Mouse (Mus musculus) liver, embryonic 11.5 days (tissue): ENCODE results near the gene Retn. TPM values are rescaled to one million over a fixed set of nuclear protein-coding genes. Genes with fewer than 3 reads are reported as not detected.

ENCODE experiments used
- ATAC-seq: fragments of 200-750 bp; cut with Nextera tagmentation; replicated peaks from 2 replicates; pipeline ENCODE4 v1.8.0; 2017; ENCODE audit warnings: moderate number of reproducible peaks, mild to moderate bottlenecking, moderate TSS enrichment, moderate library complexity; ENCODE audit not compliant: low FRiP score
- DNase-seq: peaks from one replicate; pipeline ENCODE4 v3.0.0-alpha.2; 2017; ENCODE audit warnings: low spot score
- H3K27ac ChIP-seq: fragments of 300-500 bp; sonication (generic); 2 replicates; pipeline ENCODE4 v1.5.1; 2014; ENCODE audit warnings: mild to moderate bottlenecking, low read depth, low read length, control low read depth
- H3K27me3 ChIP-seq: fragments of 300-500 bp; sonication (generic); replicated peaks from 2 replicates; pipeline ENCODE4 v1.6.1; 2014; ENCODE audit warnings: low read length, mixed read lengths; ENCODE audit not compliant: control insufficient read depth, insufficient read depth
- H3K36me3 ChIP-seq: fragments of 300-500 bp; sonication (generic); 2 replicates; pipeline ENCODE4 v1.6.1; 2014; ENCODE audit warnings: mild to moderate bottlenecking, low read length, moderate library complexity, mixed read lengths; ENCODE audit not compliant: control insufficient read depth, insufficient read depth
- H3K4me1 ChIP-seq: fragments of 300-500 bp; sonication (generic); replicated peaks from 2 replicates; pipeline ENCODE4 v1.6.1; 2014; ENCODE audit warnings: low read length, mixed read lengths; ENCODE audit not compliant: control insufficient read depth, insufficient read depth
- H3K4me2 ChIP-seq: fragments of 300-500 bp; sonication (generic); 2 replicates; pipeline ENCODE4 v1.6.1; 2014; ENCODE audit warnings: mild to moderate bottlenecking, control low read depth, moderate library complexity
- H3K4me3 ChIP-seq: fragments of 300-500 bp; sonication (generic); 2 replicates; pipeline ENCODE4 v1.5.1; 2014; ENCODE audit warnings: low read depth, low read length, control low read depth
- H3K9ac ChIP-seq: fragments of 300-500 bp; sonication (generic); 2 replicates; pipeline ENCODE4 v1.6.1; 2014; ENCODE audit warnings: low read depth, low read length, control low read depth
- H3K9me3 ChIP-seq: fragments of 300-500 bp; sonication (generic); 2 replicates; pipeline ENCODE4 v1.6.1; 2016; ENCODE audit warnings: low read length, inconsistent platforms, mixed read lengths; ENCODE audit not compliant: control insufficient read depth
- WGBS: fragments of 180-500 bp; shearing (Covaris S2); extraction: QIAGEN DNeasy Blood & Tissue Kit; methylation state at CpG from one replicate; pipeline ENCODE4 v1.1.7; 2014; 5-methylcytosine and 5-hydroxymethylcytosine counted together
- polyA plus RNA-seq: library from polyadenylated mRNA; unstranded; fragments of >200 nt; fragmentation: Nextera tagmentation; extraction: Ambion mirVana; gene quantifications from 2 replicates; pipeline ENCODE4 v1.2.1, GENCODE M21; 2014

Retn gene
- 0.29 and 0.40 TPM in 2 replicates for polyA plus RNA-seq

DNA sequence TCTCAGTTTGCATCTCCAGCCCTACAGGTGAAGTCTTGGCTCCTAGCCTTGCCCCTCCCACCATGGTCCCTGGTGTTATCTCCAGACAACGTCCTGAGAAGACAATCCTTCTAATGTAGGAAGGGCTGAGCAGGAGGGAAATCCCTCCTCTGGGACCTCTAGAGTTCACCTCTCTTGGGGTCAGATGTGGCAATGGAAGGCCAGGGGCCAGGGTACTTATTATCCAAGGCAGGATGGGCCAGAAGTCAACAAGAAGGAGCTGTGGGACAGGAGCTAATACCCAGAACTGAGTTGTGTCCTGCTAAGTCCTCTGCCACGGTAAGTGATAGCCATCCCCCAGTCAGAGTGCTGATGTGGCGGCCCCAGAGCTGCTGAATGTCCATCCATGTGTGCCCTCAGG, at the start of gene Retn:
TSS of gene Retn (plus strand) at position 245 of the 400 bp plus-strand sequence.
- H3K9ac ChIP-seq: no peak within 1 kb of the TSS
- 59% methylated on average over 3 of the region's 3 CpGs for WGBS
- no peaks in the 10 kb centered on the region for H3K36me3 ChIP-seq
- no peak for ATAC-seq
- no peaks in the 10 kb centered on the region for H3K9me3 ChIP-seq
- H3K27ac ChIP-seq: no peak within 1 kb of the TSS
- no peak for DNase-seq
- no peak within 1 kb of the TSS for H3K4me3 ChIP-seq
- H3K4me1 ChIP-seq: no peaks in the 10 kb centered on the region
- H3K27me3 ChIP-seq: no peaks in the 10 kb centered on the region
- no peak within 1 kb of the TSS for H3K4me2 ChIP-seq

DNA sequence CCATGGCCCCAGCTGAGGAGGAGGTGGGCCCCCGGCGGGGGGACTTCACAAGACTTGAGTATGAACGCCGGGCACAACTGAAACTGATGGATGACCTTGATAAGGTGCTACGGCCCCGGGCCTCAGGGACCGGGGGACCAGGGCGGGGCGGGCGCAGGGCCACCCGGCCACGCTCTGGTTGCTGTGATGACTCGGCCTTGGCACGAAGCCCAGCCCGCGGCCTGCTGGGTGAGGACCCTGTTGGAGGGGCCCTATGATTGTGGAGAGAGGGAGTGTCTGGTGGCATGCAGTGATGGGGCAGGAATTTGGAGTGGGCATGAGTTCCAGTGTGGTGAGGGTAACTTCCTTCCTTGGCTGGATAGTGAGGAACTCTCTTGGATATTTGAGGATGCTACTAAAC, 49.0 kb upstream of the Retn start:
- no peaks in the 10 kb centered on the region for H3K4me1 ChIP-seq
- no peaks in the 10 kb centered on the region for H3K9me3 ChIP-seq
- no peaks in the 10 kb centered on the region for H3K27me3 ChIP-seq
- peaks cover 20% of the 10 kb centered on the region for H3K36me3 ChIP-seq
- no peak overlapping the region for H3K27ac ChIP-seq
- H3K4me2 ChIP-seq: no peak overlapping the region
- H3K9ac ChIP-seq: no peak overlapping the region
- no peak for ATAC-seq
- DNase-seq: no peak
- 73% methylated on average over 16 of the region's 16 CpGs for WGBS
- no peak overlapping the region for H3K4me3 ChIP-seq

DNA sequence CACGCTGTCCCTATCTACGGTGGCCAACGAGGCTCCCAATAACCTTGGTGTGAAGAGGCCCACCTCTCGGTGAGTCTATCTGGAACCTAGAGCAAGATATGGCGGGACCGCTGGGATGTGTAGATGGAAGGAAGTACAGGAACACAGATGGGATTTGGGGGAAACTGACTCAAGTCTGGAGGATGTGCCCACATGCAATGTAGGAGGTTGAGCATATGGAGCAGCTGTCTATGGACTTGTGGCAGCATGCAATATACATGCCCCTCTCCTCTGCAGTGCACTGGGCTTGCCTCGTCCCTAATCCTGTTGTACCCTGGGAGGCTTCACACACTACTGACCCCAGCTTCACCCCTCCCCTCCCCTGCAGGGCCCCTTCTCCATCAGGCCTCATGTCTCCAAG, 47.7 kb upstream of the Retn start:
- H3K9ac ChIP-seq: no peak overlapping the region
- no peaks in the 10 kb centered on the region for H3K27me3 ChIP-seq
- H3K27ac ChIP-seq: no peak overlapping the region
- peaks cover 28% of the 10 kb centered on the region for H3K36me3 ChIP-seq
- no peaks in the 10 kb centered on the region for H3K4me1 ChIP-seq
- H3K4me2 ChIP-seq: no peak overlapping the region
- 91% methylated on average over 7 of the region's 7 CpGs for WGBS
- DNase-seq (no peak), ATAC-seq (no peak)
- H3K4me3 ChIP-seq: no peak overlapping the region
- H3K9me3 ChIP-seq: no peaks in the 10 kb centered on the region

DNA sequence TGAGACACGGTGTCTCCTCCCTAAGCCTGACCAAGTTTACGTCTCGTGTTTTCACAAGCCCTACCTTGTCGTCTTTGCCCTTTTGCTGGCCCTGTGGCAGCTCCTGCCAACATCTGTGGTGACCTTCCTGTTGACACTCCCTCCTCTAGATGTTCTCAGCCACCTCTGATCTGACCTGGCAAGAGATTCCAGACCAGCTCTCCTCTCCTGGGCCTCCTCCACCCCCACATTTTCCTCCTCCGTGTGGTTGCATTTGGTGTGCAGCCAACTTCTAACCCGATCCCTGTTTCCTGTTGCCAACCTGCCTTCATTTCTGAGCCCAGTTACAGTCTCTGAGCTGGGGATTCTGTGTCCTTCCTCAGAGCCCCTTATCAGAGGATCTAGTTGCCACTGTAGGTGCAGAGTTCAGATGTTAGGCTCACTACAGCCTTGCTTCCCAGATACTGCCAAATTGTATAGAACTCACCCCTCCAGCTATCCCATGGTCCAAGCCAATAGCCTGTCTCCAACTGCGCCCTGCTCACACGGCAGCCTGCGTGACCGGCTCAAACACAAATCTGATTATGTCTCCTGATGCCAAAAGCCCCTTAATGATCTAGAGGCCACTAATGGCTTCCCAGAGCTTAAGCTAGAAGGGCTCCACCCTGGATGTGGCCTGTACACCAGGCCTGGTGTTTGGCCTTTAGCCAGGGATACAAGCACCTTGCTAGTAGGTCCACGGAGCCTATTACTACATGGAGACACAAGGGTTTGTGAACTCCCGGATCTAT, 46.3 kb upstream of the Retn start:
- Histone ChIP-seq H3K4me1 (no peaks in the 10 kb centered on the region), H3K4me3 (no peak overlapping the region), H3K9ac (no peak overlapping the region), H3K36me3 (peaks cover 41% of the 10 kb centered on the region), H3K4me2 (no peak overlapping the region), H3K27me3 (no peaks in the 10 kb centered on the region), H3K27ac (no peak overlapping the region), H3K9me3 (no peaks in the 10 kb centered on the region)
- DNase-seq (no peak), ATAC-seq (no peak)
- 88% methylated on average over 12 of the region's 12 CpGs for WGBS

DNA sequence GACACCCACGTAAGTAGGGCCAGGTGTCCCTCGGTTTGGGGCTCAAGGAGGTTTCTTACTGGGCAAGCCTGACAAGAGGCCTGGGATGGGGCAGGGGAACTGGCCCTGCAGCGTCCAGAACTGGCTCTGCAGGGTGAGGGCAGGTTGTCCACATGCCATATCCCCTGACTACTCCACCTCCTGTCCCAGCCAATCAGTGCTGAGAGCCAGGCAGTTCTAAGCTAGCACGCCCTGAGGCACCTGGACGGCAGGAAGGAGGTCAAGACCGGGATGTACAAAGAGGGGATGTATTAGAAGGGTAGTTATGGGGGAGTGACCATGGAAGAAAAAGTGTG, 45.8 kb upstream of the Retn start:
- 78% methylated on average over 6 of the region's 6 CpGs for WGBS

DNA sequence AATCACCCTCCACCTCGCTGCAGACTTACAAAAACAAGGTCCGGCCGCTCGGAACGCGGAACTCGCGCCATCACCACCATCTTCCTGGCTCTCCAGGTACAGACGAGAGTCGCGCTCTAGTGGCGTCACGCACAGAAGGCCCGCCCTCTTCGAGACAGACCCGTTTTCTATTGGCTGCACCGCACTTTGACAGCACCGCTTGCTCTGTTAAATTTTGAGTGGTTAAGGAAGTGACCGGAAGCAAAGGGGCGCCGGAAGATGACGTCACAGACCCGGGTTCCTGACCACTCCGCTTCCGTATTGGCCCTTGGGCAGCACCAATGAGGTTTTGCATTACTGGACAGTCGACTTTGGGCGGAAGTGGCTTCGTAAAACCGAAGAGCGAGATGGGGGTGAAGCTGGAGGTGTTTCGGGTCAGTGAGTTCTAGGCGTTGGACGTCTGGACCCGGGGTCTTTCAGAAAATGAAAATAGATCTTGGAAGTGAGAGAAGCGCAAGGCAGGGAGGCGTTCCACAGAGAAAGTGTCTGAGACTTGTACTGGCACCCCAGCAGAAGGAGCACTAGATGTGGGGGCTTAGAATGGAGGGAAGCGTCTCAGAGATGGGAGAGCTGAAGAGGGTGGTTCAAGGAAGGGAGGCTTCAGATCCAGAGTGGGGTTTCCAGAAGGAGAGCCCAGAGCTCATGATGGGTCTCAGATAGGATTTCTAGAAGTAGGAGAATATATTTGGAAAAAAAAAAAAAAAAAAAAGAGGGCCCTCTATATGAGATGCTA, 34.2 kb upstream of the Retn start, which contains the start of the genes Xab2 and Pet100:
TSS of gene Xab2 (minus strand) at position 118 of the 772 bp plus-strand sequence.
TSS of gene Pet100 (plus strand) at position 350 of the 772 bp plus-strand sequence.
- Histone ChIP-seq H3K27ac (no peak within 1 kb of the TSS), H3K36me3 (peaks cover 21% of the 10 kb centered on the region), H3K27me3 (no peaks in the 10 kb centered on the region), H3K4me2 (peak within 1 kb of the TSS; percentile 94), H3K4me3 (peak within 1 kb of the TSS; percentile 94), H3K4me1 (peaks cover 13% of the 10 kb centered on the region), H3K9ac (peak within 1 kb of the TSS; percentile 81), H3K9me3 (no peaks in the 10 kb centered on the region)
- under 1% methylated on average over 37 of the region's 37 CpGs for WGBS
- peak; percentile 99 for DNase-seq
- peak; percentile 98 for ATAC-seq

More for the DNA sequence above, 45.8 kb upstream of the Retn start:
- Histone ChIP-seq H3K27ac (no peak overlapping the region), H3K27me3 (no peaks in the 10 kb centered on the region), H3K4me1 (no peaks in the 10 kb centered on the region), H3K4me2 (no peak overlapping the region), H3K9ac (no peak overlapping the region), H3K36me3 (peaks cover 46% of the 10 kb centered on the region), H3K4me3 (no peak overlapping the region), H3K9me3 (no peaks in the 10 kb centered on the region)
- no peak for DNase-seq
- no peak for ATAC-seq

DNA sequence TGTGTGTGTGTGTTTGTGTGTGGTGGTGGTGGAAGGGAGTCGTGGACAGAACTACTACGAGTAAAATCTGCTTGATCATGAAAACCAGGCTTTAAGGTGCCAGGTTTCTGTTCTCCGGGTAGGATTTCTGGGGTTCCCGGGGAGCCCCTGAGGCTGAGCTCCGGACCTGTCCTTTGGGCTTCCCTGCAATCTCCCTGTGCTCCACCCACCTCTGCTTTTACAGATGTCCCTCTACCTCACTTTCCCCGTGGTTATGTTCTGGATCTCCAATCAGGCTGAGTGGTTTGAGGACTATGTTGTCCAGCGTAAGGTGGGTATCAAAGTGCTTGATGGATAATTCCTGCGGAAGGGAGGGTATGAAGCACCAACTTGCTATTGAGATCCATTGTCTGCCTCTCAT, 33.5 kb upstream of the Retn start:
- DNase-seq: no peak
- Histone ChIP-seq H3K27me3 (no peaks in the 10 kb centered on the region), H3K36me3 (peaks cover 15% of the 10 kb centered on the region), H3K4me1 (peaks cover 13% of the 10 kb centered on the region), H3K9me3 (no peaks in the 10 kb centered on the region), H3K4me2 (peak overlapping the region; percentile 69), H3K9ac (peak overlapping the region; percentile 67), H3K4me3 (peak overlapping the region; percentile 94), H3K27ac (no peak overlapping the region)
- 67% methylated on average over 8 of the region's 8 CpGs for WGBS
- ATAC-seq: no peak

DNA sequence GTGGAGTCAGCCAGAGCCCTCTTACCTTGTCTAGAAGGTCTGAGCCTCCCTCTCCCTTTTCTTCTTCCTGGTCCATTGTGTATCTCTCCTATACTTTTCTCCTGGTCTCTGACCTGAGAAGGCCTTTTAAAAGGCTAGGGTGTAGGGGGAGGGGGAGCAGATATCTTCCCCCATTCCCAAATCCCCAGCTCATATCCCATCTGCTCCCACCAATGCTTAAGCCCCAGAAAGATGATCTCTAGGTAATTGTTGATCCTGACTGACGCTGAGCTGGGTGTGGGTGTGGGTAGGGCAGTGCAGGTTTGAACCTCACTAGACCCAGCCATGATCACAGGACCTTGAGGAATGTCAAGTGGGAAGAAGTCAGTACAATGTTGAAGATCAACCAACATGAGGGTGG, 30.1 kb upstream of the Retn start, which contains the start of gene Pcp2:
TSS of gene Pcp2 (minus strand) at position 101 of the 400 bp plus-strand sequence.
- Histone ChIP-seq H3K9me3 (no peaks in the 10 kb centered on the region), H3K9ac (no peak within 1 kb of the TSS), H3K4me1 (peaks cover 5% of the 10 kb centered on the region), H3K27ac (no peak within 1 kb of the TSS), H3K4me2 (no peak within 1 kb of the TSS), H3K4me3 (no peak within 1 kb of the TSS), H3K27me3 (no peaks in the 10 kb centered on the region), H3K36me3 (0 out of 2 replicates have a peak, but pooled peaks cover 2% of the 10 kb centered on the region)
- ATAC-seq (no peak), DNase-seq (no peak)
- WGBS: 82% methylated on average over 1 of the region's 1 CpGs
